In genomic region chr9:44495810-44496344, GRCm38 (mm10) we compare ENCODE assay signal across 12 mouse cellular contexts. TPM values are rescaled to one million over a fixed set of nuclear protein-coding genes. Genes with fewer than 3 reads are reported as not detected.
A peak's percentile ranks its signal among the peaks of the same experiment; 100 is the strongest.
DNase-seq lines count a peak whose midpoint lies in the region; ATAC-seq and TF ChIP-seq lines count a peak whose summit lies in the region.
"Had no signal": no experiment of that assay in that cellular context is flagged by ENCODE, and none has a peak within 500 bp of the region (broad histone marks: within the 10 kb centered on the region; RNA-seq: fewer than 3 reads in every experiment).

No protein-coding gene starts in this region.

- no peak overlapping the region for H3K4me2 ChIP-seq in heart, embryonic 13.5 days
- H3K4me2 ChIP-seq in lung, embryonic 14.5 days, result no peak overlapping the region
- no peak overlapping the region for H3K4me2 ChIP-seq in embryonic facial prominence, embryonic 15.5 days (replicated peaks)
- no peak overlapping the region for H3K4me2 ChIP-seq in stomach, embryonic 15.5 days

- peaks cover 18% of the 10 kb centered on the region for H3K36me3 ChIP-seq in heart, embryonic 13.5 days
- H3K36me3 ChIP-seq in lung, embryonic 14.5 days (ENCODE audit: insufficient read depth), result peaks cover 20% of the 10 kb centered on the region
- 0 out of 2 replicates have a peak, but pooled peaks cover 6% of the 10 kb centered on the region for H3K36me3 ChIP-seq in embryonic facial prominence, embryonic 15.5 days
- H3K36me3 ChIP-seq in stomach, embryonic 15.5 days, result no peaks in the 10 kb centered on the region; the same call in 1 of the 2 replicates

- no peaks in the 10 kb centered on the region for H3K9me3 ChIP-seq in heart, embryonic 13.5 days
- H3K9me3 ChIP-seq in lung, embryonic 14.5 days (ENCODE audit: low read depth, low read length), result no peaks in the 10 kb centered on the region
- no peaks in the 10 kb centered on the region for H3K9me3 ChIP-seq in embryonic facial prominence, embryonic 15.5 days (replicated peaks)
- no peaks in the 10 kb centered on the region for H3K9me3 ChIP-seq in stomach, embryonic 15.5 days
- H3K9me3 ChIP-seq: midbrain, embryonic 10.5 days had no signal

- intact Hi-C loops in heart, postnatal 10 days (cut with DNase I), result no loop called here

- no peak for TF ChIP-seq CTCF in lung, embryonic 14.5 days (IDR thresholded peaks at IDR 0.05; ENCODE audit: low read depth)

- H3K27me3 ChIP-seq in heart, embryonic 13.5 days (replicated peaks), result no peaks in the 10 kb centered on the region
- no peaks in the 10 kb centered on the region for H3K27me3 ChIP-seq in lung, embryonic 14.5 days (ENCODE audit: insufficient read depth, low read length)
- H3K27me3 ChIP-seq in embryonic facial prominence, embryonic 15.5 days, result no peaks in the 10 kb centered on the region
- H3K27me3 ChIP-seq in stomach, embryonic 15.5 days (replicated peaks), result no peaks in the 10 kb centered on the region

- ATAC-seq in heart, embryonic 13.5 days (ENCODE audit: extremely low read depth, insufficient number of reproducible peaks, low FRiP score, low TSS enrichment), result no peak
- no peak for ATAC-seq in lung, embryonic 14.5 days (ENCODE audit: insufficient read depth)
- no peak for ATAC-seq in embryonic facial prominence, embryonic 15.5 days (ENCODE audit: insufficient number of reproducible peaks, low FRiP score, low TSS enrichment, low read depth)
- no peak for ATAC-seq in stomach, embryonic 15.5 days (ENCODE audit: insufficient read depth, low FRiP score, low read depth)
- ATAC-seq: hindbrain, embryonic 16.5 days had no signal

- DNase-seq in heart, postnatal 10 days, result no peak
- DNase-seq in lung, embryonic 14.5 days, result no peak
- no peak for DNase-seq in lung, postnatal 25 days (ENCODE audit: low spot score)
- no peak for DNase-seq in frontal cortex, adult 2 months (ENCODE audit: extremely low spot score in 1 of 2, low spot score in 1 of 2)
- DNase-seq: right cerebral cortex, adult 18-20 months had no signal

- 74% methylated on average over 10 of the region's 10 CpGs for WGBS in heart, embryonic 13.5 days
- 58% methylated on average over 10 of the region's 10 CpGs for WGBS in lung, embryonic 14.5 days
- whole genome bisulfite sequencing in embryonic facial prominence, embryonic 15.5 days, result 71% methylated on average over 10 of the region's 10 CpGs
- WGBS in stomach, embryonic 15.5 days, result 65% methylated on average over 10 of the region's 10 CpGs

- H3K27ac ChIP-seq in heart, embryonic 13.5 days (replicated peaks), result 0 out of 2 replicates have a peak overlapping the region, but pooled peaks have one; percentile 93
- peak overlapping the region; percentile 99; the same call in 1 of the 2 replicates for H3K27ac ChIP-seq in lung, embryonic 14.5 days (ENCODE audit: low read depth)
- H3K27ac ChIP-seq in embryonic facial prominence, embryonic 15.5 days (replicated peaks), result peak overlapping the region; percentile 98
- peak overlapping the region; percentile 62 for H3K27ac ChIP-seq in stomach, embryonic 15.5 days

- no peak overlapping the region for H3K4me3 ChIP-seq in heart, embryonic 13.5 days
- H3K4me3 ChIP-seq in lung, embryonic 14.5 days (ENCODE audit: low read depth, low read length), result no peak overlapping the region
- no peak overlapping the region for H3K4me3 ChIP-seq in embryonic facial prominence, embryonic 15.5 days (replicated peaks)
- no peak overlapping the region for H3K4me3 ChIP-seq in stomach, embryonic 15.5 days (replicated peaks)
- H3K4me3 ChIP-seq: midbrain, embryonic 10.5 days had no signal

- peaks cover 97% of the 10 kb centered on the region for H3K4me1 ChIP-seq in heart, embryonic 13.5 days
- H3K4me1 ChIP-seq in lung, embryonic 14.5 days (ENCODE audit: insufficient read depth), result peaks cover 67% of the 10 kb centered on the region
- peaks cover 98% of the 10 kb centered on the region for H3K4me1 ChIP-seq in embryonic facial prominence, embryonic 15.5 days
- H3K4me1 ChIP-seq in stomach, embryonic 15.5 days, result peaks cover 95% of the 10 kb centered on the region

- 0 out of 2 replicates have a peak overlapping the region, but pooled peaks have one; percentile 77 for H3K9ac ChIP-seq in heart, embryonic 13.5 days
- no peak overlapping the region for H3K9ac ChIP-seq in lung, embryonic 14.5 days
- no peak overlapping the region for H3K9ac ChIP-seq in embryonic facial prominence, embryonic 15.5 days
- no peak overlapping the region for H3K9ac ChIP-seq in stomach, embryonic 15.5 days

RNA-seq across cellular contexts. Expression of gene Bcl9l, which starts 13.3 kb away (rescaled TPM):
- 7.3 and 9.4 TPM in 2 replicates for polyA plus RNA-seq in heart, embryonic 13.5 days (2015; fragmentation: Nextera tagmentation; extraction: Ambion mirVana)
- total RNA-seq in heart, postnatal 10 days (2021), result 10 to 100 TPM; 66.8 to 73.0 TPM
- polyA plus RNA-seq in lung, embryonic 14.5 days (2014; fragmentation: Nextera tagmentation; extraction: Ambion mirVana), result 16.3 and 17.3 TPM in 2 replicates
- polyA plus RNA-seq in embryonic facial prominence, embryonic 15.5 days (2015; fragmentation: Nextera tagmentation; extraction: Ambion mirVana), result 21.2 and 21.8 TPM in 2 replicates
- 12.0 and 12.1 TPM in 2 replicates for polyA plus RNA-seq in stomach, embryonic 15.5 days (2015; fragmentation: Nextera tagmentation; extraction: Ambion mirVana)
- polyA plus RNA-seq in frontal cortex, adult 2 months (2012; rRNA removed), result 20.1 and 21.7 TPM in 2 replicates

RNA-seq across cellular contexts. Expression of gene Upk2, which starts 41.1 kb away (rescaled TPM):
- polyA plus RNA-seq in heart, embryonic 13.5 days (2015; fragmentation: Nextera tagmentation; extraction: Ambion mirVana), result not detected in 2 replicates
- total RNA-seq in heart, postnatal 10 days (2021), result not detected
- polyA plus RNA-seq in lung, embryonic 14.5 days (2014; fragmentation: Nextera tagmentation; extraction: Ambion mirVana), result 0.39 and 0.53 TPM in 2 replicates
- polyA plus RNA-seq in embryonic facial prominence, embryonic 15.5 days (2015; fragmentation: Nextera tagmentation; extraction: Ambion mirVana), result 2.1 and 3.3 TPM in 2 replicates
- polyA plus RNA-seq in stomach, embryonic 15.5 days (2015; fragmentation: Nextera tagmentation; extraction: Ambion mirVana), result 18.2 and 26.2 TPM in 2 replicates
- polyA plus RNA-seq in frontal cortex, adult 2 months (2012; rRNA removed), result 0.19 TPM in 1 of 2 replicates, not detected in the other
- total RNA-seq: layer of hippocampus, adult 18-20 months had no signal
- polyA plus RNA-seq: hindbrain, embryonic 16.5 days; midbrain, embryonic 10.5 days had no signal

RNA-seq across cellular contexts. Expression of gene Foxr1, which starts 54.9 kb away (rescaled TPM):
- not detected in 2 replicates for polyA plus RNA-seq in heart, embryonic 13.5 days (2015; fragmentation: Nextera tagmentation; extraction: Ambion mirVana)
- total RNA-seq in heart, postnatal 10 days (2021), result not detected
- polyA plus RNA-seq in lung, embryonic 14.5 days (2014; fragmentation: Nextera tagmentation; extraction: Ambion mirVana), result not detected in 2 replicates
- not detected in 2 replicates for polyA plus RNA-seq in embryonic facial prominence, embryonic 15.5 days (2015; fragmentation: Nextera tagmentation; extraction: Ambion mirVana)
- polyA plus RNA-seq in stomach, embryonic 15.5 days (2015; fragmentation: Nextera tagmentation; extraction: Ambion mirVana), result not detected in 2 replicates
- not detected in 2 replicates for polyA plus RNA-seq in frontal cortex, adult 2 months (2012; rRNA removed)
- total RNA-seq: layer of hippocampus, adult 18-20 months had no signal
- polyA plus RNA-seq: hindbrain, embryonic 16.5 days; midbrain, embryonic 10.5 days; neural tube, embryonic 11.5 days had no signal
